Mouse (Mus musculus) G1E (cell line): ENCODE measurements around the gene Gpi1.

Experiments
- CTCF ChIP-seq: IDR thresholded peaks from 2 replicates; pipeline ENCODE4 v1.5.1; 2012; ENCODE audit warnings: low read depth, low read length, inconsistent platforms, mixed read lengths
- GATA1 ChIP-seq: IDR thresholded peaks from 2 replicates; pipeline ENCODE4 v1.6.1; 2012; ENCODE audit warnings: borderline replicate concordance, low read length, inconsistent platforms, mixed read lengths

GRCm38 (mm10) chr7:34238086-34238485 lies 8.0 kb upstream of the Gpi1 start:
- TF ChIP-seq CTCF (no peak), GATA1 (no peak)
